Mouse (Mus musculus): Measurements from ENCODE around the gene Nrxn3.

DNA sequence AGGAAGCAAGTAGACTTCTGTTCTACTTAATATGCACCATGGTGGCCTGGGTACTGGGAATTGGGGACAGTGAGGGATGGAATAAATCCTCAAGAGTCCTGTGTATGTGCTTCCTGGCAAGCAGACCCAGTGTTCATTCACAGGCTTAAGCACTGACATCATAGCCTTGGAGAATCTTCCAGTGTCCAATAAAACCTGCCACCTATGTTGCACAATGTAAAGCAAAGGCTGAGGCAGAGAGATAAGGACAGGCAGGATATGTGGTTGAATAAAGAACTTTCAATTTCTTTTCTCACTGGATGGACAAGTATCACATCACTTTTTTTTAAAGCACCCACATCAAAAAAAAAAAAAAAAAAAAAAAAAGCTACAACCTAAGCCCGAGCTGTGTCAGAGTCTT lies 1240.4 kb downstream of the Nrxn3 start:
- TF ChIP-seq CTCF (IDR thresholded peaks at IDR 0.05; ENCODE audit: extremely low read depth, insufficient read length, insufficient replicate concordance, low read depth, low read length) (no peak), POLR2A (IDR thresholded peaks at IDR 0.05; ENCODE audit: low read depth, low read length) (no peak)
